Mouse (Mus musculus): ENCODE data around the gene Sspn. TPM values are rescaled to one million over a fixed set of nuclear protein-coding genes. Genes with fewer than 3 reads are reported as not detected.

Sspn gene
- total RNA-seq, 2 experiments from 2014 or later = 103 to 104 TPM

DNA sequence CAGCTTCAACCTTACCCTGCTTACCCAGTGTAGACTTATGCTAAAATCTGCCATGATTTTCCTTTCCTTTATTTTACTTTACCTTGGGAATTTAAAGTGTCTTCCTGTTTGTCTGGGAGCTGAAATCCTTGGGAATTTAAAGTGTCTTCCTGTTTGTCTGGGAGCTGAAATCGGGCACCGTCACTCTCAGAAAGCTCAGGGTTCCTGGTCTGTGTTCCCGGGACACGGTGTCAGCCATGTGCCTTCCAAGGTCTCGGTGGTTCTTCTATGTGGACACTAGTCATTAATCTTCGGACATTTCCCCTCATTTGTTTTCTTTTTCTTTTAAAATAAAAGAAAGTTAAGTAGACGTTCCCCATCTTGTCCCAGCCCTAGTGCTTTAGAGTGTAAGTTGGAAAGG is 43.3 kb downstream of the Sspn start:
- no peak for DNase-seq

DNA sequence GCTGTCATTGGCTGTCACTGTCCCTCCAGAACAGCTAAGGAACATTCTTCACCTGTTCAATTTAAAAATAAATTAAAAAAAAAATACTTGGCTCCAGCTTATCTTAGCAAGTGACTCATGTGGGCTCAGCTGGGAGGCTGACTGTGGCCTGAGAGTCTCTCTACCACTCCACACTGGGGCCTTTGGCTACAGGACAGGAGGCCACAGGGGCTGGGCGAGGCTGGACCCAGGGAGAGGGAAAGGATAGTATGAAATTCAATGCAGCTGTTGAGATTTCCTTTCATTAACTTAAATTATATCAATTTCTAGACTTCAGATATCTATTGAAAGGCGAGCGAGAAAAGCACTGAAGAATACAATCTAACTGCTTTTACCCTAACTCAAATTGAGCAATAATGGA is 45.9 kb downstream of the Sspn start:
- DNase-seq = peak; percentile 55

- no peak for DNase-seq
These were observed 46.5 kb downstream of the Sspn start for GRCm38 (mm10) chr6:145977771-145978450.

GRCm38 (mm10) chr6:145981074-145981473 is 49.6 kb downstream of the Sspn start:
- DNase-seq = no peak

DNA sequence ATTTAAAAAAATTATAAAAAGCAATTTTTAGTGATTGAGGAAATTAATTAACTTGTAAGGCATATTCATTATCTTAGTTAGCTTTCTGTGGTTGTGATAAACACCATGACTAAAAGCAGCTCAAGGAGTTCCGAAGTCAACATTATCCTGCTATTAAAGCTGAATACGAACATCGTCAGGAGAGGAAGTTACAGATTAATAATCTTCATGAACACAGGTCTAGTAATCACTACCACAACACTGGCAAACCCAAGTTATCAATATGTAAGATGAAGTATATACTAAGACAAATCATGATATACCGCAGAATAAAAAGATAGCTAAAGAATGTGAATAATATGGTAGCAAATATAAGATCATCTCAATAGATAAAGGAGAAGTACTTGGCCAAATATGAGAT is 50.9 kb downstream of the Sspn start:
- DNase-seq = no peak

GRCm38 (mm10) chr6:145990578-145990977 is 59.1 kb downstream of the Sspn start:
- DNase-seq = no peak

DNA sequence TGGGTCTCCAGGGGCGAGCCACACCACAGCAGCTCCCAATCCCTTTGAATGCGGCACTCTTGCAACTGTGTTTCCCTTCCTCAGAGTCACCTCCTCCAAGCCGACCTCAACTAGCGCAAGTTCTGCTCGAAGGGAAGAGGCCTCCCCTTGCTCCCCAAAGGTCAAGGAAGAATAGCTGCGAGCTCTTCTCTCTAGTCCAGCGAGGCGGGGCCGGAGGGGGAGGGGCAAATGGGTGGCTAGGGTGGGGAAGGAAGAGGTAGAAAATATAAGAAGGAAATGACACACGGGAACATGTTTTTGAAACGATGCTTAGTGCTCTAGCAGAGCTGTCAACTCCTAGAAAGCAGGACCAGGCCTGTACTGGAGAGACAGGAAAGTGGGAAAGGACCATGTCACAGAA is 61.1 kb downstream of the Sspn start:
- DNase-seq = no peak

GRCm38 (mm10) chr6:145992985-145993384 is 61.5 kb downstream of the Sspn start:
- DNase-seq = peak; percentile 80

DNA sequence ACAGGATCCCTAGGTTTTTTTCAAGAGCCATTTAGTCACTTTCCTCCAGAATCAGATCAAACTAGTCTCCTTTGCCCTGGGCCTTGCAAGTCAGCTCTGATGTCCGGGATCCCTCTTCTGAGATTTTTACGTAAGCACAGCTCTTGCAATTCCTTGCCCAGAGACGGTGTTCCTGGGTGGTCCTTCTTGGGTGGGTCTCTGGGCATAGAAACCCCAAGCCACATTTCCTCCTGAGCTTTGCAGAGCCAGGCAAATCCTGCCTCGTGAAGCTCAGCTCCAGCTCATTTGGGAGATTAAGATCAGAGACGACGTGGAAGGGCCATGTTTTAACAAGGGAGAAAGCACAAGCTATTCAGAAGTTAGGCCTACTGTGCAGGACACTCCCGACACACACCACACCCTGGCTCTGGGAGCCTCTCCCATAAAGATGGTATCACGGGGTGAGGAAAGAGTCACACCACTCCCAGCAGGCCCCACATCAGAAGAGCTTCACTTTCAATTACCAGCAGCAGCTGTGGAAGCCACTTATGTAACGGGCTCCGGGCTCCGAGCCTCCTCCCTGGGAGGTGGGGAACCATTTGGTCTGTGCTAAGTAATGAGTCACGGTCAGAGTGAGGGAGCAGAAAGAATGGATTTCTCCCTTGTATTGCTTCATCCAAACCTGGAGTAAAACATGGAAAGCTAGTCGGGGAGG is 67.0 kb downstream of the Sspn start:
- peak; percentile 52 for DNase-seq

DNA sequence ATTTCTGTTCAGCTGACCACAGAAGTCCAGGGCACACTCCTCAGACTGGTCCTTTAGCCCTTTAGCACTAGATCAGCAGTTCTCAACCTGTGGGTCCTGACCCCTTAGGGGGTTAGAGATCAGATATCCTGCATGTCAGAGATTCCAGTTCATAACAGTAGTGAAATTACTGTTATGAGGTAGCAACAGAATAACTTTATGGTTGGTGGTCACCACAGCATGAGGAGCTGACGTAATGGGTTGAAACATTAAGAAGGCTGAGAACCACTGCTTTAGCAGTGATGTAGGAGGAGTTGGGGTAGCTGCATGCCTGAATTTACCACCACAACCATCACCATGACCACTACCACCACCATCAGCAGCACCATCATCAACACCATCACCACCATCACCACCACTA is 69.3 kb downstream of the Sspn start:
- DNase-seq = no peak

DNA sequence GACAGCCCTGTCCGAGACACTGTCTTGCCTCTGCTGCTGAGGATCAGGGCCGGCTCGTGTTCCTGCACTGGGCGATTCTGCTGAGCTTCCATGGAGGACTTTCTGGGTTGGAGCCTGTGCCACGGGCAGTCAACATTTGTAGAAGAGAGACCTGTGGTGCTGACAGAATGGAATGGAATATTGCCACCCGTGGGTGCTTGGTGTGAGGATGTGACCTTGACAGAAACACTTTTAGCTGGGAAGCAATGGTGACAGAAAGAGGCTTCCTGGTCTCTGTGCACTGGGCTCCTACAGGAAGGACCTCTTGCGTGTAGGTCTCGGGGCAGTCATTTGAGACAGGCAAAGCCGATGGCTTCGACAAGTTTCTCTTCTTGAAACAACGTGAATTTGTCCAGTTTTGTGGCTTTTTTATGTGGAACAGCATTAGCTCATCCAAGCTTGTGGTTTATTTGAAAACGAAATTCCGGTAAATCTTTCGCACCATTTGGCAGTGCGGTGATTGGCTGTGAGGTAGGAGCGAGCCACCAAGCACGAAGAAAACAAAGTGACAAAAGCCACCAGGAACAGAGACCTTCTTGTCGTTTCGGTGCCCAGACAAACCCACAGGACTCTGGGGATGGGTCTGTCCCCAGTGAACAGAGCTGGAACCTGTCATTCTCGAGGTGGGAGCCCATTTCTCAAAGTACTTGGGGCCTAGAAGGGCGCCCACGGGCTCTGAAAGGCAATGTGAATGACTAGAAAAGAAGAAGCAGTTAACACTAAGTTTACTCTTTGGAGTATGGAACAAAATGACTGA is 70.2 kb downstream of the Sspn start:
- no peak for DNase-seq

DNA sequence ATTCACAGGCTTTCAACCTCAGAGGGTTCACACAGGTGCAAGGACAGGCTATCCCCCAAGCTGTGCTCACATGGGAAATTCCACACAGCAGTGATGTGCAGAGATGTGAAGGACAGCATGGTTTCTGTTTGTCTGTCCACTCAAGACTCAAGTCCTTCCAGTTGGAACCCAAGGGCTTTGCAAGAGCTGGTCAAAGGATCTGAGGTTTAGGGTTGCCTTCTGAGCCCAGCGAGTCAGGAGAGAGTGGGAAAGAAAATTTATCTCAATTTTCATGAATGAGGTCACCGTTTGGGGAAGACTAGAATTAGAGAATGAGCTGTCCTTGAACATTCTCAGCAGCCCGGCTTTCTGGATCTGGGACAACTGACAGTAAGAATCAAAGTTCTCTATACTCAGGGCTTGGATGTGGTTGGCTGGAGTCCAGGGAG is 72.7 kb downstream of the Sspn start:
- DNase-seq = no peak

DNA sequence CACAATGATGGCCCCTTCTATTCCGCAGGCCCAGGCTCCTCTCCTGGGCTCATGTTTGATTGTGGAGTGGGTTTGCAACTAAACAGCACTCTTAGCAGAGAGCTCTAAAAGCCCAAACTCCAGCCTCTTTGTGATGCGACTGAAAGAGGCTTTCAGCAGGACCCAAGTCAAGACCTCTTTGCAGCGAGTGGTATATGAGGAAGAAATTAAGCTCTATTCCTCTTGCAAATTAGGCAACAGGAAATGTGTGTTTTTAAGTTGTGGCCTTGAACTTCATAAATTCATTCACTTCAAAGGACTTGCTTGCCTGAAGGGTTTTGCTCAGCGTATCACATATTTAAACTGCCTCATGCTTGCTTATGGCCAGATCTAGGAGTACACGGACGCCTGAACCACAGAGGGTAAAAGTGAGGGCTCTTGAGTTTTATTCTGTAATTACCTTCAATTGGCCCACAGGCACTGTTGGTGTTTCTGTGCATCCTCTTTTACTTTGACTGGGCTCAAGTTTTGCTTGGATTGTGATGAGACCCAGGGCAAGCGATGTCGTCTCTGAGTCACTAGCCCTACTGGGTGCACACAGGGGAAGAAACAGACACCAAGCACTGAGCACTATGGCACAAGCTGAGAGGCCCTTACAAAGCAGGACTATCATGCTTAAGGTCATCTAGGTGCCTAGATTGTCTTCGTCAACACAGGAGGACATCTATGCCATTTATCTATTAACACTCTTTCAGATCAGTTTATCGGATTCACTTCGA is 73.9 kb downstream of the Sspn start:
- DNase-seq = no peak

- DNase-seq = no peak
These were observed 74.6 kb downstream of the Sspn start for GRCm38 (mm10) chr6:146005935-146006564.

GRCm38 (mm10) chr6:146006753-146007152 is 75.3 kb downstream of the Sspn start:
- no peak for DNase-seq

DNA sequence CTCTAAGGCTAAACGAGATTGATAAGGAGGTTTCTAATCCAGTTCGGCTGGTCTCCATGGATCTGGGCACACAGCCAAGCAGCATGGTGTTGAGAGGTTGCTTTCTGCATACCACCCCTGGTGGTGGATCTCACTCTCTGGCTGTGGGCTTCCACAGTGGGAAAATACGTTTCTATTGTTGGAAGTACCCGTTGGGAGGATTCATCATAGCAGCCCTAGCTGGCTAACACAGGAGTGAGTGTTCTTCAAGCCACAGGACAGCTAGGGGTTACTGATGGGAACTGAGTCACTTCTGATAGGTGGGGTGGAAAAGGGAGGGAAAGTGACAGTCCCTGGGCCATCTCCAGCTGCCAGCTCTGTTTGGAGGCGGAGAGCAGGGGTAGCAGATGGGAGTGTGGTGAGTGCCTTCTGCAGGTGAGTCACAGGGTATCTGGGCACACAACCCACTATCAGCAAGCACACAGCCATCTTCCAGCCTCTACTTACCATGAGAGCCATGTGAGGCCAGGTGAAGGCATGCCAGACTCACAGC is 77.1 kb downstream of the Sspn start:
- DNase-seq = peak; percentile 82

GRCm38 (mm10) chr6:146009163-146009915 is 77.9 kb downstream of the Sspn start:
- DNase-seq = no peak

DNA sequence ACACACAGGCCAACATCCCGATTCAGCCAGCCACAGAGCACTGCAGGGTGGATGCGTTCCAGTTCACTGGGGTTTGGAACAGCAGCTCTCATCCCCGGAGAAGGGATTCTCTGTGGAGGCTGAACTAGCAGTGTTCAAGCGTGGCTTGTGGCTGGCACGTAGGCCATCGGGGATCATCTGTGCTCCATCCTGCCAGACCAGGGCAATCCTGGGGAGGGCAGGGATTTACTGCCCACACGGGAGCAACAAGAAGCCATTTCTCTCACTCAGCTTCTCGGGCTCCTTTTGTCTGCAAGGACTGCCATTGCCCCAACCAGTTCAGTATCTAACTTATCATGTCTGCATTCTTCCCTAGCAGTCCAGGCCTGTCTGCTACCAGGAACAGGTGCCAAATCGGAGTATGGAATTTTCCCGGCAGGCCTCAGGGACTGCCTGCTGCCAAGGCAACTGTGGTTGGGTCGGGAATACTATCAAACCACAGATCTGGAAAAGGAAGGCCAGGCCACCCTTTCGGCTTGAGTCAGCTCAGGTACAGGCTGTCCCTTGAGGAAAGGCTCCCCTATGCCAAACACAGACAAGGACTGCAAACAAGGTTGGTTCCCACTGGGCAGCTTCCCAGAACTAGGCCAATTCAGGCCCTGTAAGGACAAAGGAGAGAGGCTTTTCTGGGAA is 78.8 kb downstream of the Sspn start:
- DNase-seq = peak; percentile 60

- no peak for DNase-seq
These were observed 82.9 kb downstream of the Sspn start for GRCm38 (mm10) chr6:146014312-146014711.
